Mouse (Mus musculus): ENCODE results near the gene Shq1. TPM values are rescaled to one million over a fixed set of nuclear protein-coding genes. Genes with fewer than 3 reads are reported as not detected.

Gene Shq1
- total RNA-seq (2021) = 1 to 10 TPM; 7.3 to 7.7 TPM
- long read RNA-seq, partial matches to known transcripts = 1 of 10 reads
- long read RNA-seq, other reads (novel, unspliced or antisense) = 4 of 10 reads

DNA sequence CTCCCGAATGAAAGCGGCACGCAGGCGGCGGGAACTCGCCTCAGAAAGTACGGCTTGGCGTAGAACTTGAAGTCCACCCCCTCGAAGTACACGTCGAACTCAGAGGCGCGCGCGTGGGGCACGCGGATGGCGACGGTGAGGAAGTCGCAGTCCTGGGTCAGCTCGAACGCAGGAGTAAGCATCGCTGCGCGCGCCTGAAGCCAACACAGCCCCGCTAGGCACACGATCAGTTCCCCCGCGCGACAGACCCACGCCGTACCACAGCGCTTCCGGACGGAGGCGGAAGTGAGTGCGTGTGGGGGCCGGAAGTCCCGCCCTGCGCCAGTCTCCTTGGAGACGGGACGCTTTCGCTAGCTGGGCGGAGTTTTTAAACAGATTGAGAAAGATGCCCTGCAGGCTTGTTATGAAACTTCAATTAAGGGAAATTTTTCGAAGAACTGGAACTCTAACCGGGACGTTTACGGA, at the start of gene Shq1:
Gene Shq1, minus strand, starts transcription at position 278 of the 465 bp plus-strand sequence.
- peak; percentile 86 to 88 for DNase-seq (ENCODE audit: low spot score in 2 of 2)

DNA sequence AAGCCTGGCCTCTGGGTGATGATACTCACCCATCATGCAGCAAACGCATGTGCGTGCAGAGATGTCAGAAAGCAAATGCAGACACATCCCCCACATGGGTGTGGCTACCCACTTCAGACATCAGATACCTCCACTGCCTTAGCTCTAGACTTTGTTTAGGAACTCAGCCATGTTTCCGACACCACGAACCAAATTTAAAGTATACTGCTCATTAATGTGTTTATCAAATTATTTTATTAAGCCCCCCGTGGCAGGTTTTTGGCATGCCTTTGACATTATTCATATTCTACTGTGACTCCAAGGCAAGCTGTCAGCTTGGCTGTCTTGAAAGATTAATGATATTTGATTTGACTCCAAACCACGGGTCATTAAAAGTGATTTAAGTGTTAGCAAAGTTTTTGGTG, 49.1 kb upstream of the Shq1 start:
- no peak for DNase-seq (ENCODE audit: low spot score in 2 of 2)

DNA sequence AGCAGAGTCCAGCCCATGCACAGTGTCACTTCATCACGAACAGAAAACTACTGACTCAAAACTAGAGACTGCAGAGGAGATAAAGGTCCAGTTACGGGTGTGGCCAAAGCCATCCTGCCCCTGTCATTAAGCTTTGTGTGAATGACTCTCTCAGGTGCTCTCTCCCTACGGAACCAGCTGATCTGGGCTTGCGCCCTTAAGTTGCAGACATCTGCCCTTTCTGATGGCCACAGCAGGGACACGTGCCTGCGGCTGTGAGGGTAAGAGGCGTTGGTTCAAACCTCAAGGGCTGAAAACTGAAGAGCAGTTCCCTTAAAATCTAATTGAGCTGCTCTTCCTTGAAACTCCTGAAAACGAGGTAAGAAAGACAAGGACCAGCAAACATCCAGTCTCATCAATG, 45.9 kb upstream of the Shq1 start:
- no peak for DNase-seq (ENCODE audit: low spot score in 2 of 2)

DNA sequence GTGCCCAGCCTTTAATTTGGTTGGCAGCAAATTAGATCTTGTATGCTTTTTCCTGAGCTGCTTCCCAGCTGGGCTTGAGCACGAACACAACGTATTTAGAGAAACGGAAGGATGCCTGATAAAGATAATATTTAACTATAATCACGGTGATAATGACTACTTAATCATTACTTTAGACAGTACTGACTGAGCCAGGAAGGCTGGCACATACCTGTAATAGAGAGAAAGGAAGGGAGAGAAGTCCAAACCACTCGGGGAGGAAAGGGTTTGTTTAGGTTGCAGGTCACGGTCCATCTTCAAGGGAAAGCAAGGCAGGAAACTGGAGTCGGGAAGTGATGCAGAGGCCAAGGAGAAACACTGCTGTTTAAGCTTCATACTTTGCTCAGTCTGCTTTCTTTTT, 45.2 kb upstream of the Shq1 start:
- no peak for DNase-seq (ENCODE audit: low spot score in 2 of 2)

DNA sequence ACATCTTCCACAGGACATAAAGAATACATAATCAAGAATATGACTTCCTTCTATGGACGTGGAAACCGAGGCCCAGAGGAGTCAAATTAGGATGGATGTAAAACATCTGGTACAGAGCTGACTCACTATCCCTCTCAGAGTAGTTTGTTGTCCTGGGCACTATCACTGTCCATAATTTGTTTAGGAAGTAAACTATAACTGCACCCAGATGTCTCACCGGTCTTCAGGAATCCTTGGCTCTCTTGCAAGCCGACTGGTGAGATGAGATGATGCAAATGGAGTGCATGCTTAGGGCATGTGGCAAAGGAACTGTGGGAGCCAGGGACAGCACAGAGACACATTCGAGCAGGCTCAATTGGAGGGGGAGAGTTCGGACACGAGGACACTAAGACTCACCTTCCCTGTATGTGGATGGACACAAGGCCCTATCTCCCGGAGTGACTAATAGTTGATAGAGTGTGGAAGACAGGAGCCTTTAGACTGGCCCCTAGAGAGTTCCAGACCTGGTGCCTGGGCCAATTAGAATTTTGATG, 44.4 kb upstream of the Shq1 start:
- no peak for DNase-seq (ENCODE audit: low spot score in 2 of 2)

DNA sequence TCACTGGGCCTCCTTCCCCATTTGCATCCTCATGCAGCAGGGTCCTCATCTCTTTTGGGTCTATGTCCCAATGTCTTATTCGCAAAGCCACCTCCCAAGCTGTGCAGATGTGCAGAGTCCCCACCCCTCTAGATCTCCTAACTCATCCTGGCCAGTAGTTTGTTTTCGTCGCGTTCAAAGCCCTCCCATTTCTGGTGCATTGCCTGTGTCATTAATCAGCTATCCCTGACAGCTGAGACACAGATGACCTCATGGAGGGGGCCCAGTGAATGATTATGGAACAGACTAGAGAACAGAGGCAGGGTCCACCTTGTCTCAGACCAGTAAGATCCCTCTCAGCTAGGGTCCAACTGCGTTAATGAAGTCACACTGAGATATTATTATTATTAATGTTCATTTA, 39.9 kb upstream of the Shq1 start:
- DNase-seq (ENCODE audit: low spot score in 2 of 2) = no peak

DNA sequence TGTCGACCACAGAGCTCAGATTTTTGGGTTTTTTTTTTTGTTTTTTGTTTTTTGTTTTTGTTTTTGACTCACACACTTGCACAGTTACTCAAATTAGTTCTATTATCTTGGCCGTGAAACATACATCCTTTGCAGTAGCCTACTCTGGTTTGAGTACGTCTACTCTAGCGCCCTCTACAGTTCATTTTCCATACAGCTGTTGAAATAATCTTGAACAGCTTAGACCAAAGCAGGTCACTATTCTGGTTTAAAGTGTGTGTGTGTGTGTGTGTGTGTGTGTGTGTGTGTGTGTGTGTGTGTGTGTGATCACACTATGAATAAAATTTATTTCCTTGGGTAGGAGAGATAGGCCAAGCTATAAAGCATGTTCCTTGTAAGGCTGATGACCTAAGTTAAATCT, 39.2 kb upstream of the Shq1 start:
- no peak for DNase-seq (ENCODE audit: low spot score in 2 of 2)

DNA sequence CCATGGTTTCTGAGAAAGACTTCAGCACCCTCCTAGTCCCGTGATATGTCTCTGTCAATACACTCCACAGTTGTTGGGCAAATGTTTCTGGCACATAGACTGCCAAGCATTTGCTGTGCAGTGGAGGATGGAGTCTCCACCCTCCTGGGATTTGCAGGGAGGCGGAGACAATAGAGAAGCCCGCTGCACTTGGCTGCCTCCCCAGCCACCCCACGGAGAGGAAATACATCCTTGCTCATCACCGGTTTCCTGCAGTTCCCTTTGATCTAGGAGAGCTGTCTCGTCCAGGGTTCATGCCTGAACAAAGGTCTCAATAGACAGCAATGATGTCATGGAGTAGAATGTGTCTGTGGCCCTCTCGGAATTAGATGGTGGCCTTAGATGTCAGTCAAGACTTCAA, 38.5 kb upstream of the Shq1 start:
- DNase-seq (ENCODE audit: low spot score in 2 of 2) = no peak

DNA sequence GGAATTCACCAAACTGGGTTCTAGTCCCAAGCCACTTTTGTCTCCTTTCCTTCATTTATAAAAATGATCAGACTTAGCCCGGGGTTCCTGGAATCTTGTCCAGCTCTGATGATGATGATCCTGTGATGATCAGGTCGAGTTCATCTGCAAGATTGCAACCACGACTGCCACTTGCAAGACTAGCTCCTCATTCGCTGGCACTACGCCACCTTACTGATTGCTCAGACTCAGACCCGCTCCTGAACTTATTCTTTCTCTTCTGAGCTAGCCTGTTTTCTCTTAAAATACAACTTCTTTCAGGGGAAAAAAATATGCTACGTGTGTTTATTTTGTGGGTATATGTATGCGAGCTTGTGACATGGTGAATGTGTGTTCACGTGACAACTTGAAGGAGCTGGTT, 38.0 kb upstream of the Shq1 start:
- no peak for DNase-seq (ENCODE audit: low spot score in 2 of 2)

DNA sequence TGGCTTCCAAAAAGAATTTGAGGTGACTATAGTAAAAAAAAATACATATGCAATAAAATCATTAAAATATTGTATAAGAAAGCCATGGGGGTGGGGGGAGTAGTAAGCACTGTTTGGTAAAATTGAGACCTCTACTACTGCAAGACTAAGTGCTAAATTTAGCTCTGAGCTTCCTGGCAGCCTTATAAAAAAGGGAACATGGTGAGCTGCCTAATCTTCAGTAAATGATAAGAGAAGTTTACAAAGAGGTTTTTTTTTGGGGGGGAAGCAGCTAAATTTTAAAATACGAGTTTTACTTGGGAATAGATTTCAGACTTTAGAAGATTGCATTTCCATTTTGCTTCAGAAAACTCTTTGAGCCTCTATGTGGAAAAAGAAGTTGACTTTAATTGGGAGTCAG, 37.3 kb upstream of the Shq1 start:
- no peak for DNase-seq (ENCODE audit: low spot score in 2 of 2)

DNA sequence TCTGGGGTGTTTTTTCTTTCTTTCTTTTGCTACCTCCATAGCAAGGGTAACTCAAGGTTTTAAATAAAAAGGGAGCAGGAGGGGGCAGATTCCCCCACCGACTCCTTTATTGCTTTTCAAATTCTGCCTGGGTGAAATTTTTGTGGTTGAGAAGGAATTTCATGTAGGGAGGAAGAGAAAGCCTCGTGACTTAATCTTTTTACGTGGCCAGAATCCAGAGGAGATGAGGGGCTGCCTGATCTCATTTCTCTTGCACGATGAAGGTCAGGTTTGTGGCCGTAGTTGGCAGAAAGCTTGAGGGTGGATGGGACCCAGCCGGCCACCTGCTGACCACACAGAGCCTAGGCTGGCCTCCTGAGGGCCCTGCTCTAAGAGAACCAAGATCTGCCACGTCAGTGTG, 36.6 kb upstream of the Shq1 start:
- no peak for DNase-seq (ENCODE audit: low spot score in 2 of 2)

DNA sequence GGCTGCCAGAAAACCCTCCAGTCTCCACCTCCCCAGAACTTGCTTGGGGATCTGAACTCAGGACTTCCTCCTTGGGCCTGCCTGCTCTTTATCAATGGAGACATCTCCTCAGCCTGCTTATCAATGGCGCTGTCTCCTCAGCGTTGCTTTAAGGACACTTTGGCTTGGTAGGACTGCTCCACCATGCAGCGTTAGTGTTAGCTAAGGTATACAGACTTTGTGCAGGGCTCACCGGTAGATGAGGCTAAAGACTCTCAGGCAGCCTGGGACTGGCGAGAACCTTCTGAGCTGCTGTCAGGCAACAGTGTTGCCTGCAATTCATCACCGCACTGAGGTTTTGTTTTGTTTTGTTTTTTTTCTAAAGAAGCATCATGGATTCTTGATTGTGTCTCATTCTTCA, 35.9 kb upstream of the Shq1 start:
- no peak for DNase-seq (ENCODE audit: low spot score in 2 of 2)

DNA sequence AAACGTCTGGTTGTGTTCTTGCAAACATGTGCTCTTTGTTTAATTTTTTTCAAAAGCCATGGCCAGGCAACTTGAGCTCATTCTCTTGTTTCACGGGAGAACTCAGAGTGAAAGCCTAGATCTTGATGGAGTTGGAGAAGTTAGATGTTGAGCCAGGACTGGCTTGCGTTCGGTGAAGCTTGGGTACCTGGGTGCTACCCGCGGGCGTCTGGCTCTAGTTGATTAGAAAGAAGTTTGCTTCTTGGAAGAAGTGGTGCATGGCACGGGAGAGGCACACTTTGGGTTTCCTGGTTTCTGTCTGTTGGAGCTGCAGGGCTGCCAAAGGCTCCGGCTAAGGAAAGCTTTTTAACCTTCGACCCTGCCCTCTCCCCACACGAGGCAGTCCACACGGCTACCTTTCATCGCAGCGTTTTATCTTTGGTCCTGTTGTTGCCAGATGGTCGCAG, 34.4 kb upstream of the Shq1 start:
- no peak for DNase-seq (ENCODE audit: low spot score in 2 of 2)

DNA sequence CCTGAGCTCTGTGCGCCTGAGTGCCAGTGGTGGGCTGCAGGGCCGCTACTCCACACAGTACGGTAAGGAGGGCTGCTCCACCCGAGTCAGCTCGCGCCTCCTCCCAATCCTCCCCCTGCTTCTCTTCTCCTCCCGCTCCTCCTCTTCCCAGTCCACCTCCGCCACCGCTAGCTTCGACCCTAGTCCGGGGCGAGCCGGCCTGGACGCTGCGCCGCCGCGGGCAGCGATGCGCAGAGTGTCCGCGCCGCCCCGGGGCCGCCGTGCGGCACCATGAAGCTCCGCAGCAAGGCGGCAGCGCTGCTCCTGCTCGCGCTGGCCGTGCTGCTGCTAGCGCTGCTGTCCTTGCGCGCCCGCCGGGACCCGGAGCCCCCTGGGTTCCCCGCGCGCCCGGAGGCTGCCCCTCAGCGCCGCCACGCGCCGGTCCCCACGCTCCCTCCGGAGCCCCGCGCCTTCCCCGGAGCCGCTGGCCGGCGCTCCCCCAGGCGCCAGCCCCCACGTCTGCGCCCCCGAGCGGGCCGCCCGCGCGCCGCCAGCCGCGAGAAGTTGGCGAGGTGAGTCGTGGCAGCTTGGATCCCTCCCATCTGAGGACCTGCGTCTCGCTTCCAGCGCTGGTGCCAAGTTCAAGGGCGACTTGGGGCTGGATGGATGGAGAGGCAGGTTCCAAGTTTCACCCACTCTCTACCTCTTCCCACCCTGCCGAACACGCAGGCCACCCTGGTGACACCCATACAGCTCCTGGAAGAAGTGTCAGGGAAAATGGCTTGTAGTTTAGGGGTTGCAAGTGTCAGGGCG, 33.8 kb upstream of the Shq1 start, which contains the start of gene Gxylt2:
Gene Gxylt2, plus strand, starts transcription at position 161 of the 792 bp plus-strand sequence.
- peak; percentile 36 to 60 for DNase-seq (ENCODE audit: low spot score in 2 of 2)

DNA sequence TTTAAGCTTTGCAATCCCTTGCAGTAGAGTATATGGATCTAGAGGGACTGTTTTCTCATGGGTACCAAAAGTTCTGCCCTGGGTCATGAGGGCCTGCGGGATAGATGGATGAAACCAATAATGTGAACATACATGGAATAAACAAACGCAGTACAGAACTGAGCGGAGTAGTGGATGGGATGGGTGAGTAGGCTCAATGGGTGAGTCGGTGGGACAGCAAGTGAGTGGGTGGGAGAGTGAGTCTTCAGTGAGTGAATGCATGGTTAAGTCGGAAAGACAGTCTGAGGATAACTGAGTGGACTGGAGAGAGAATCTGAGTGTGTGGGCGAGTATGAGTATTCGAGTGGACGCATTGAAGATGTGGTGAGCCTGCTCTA, 33.2 kb upstream of the Shq1 start:
- no peak for DNase-seq (ENCODE audit: low spot score in 2 of 2)

DNA sequence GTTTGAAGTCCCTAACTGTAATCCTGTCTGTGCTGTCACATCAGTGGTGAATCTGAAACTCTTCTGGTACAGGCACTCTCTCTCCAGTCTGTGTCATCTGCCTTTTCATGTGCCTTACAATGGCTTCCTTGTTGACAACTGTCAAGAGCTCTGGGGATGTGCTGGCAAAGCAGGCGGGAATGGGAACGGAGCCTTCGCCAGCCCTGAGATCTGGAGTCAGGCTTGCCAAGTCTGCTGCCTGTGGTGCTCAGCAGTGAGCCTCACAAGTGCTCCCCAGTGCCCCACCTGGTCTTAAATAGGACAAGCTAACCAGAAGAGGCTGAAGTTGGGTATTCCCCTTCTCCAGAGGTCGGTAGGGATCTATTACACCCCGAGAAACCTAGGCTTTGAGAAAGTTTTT, 29.8 kb upstream of the Shq1 start:
- DNase-seq (ENCODE audit: low spot score in 2 of 2) = peak in 1 of 2 experiments; percentile 27

DNA sequence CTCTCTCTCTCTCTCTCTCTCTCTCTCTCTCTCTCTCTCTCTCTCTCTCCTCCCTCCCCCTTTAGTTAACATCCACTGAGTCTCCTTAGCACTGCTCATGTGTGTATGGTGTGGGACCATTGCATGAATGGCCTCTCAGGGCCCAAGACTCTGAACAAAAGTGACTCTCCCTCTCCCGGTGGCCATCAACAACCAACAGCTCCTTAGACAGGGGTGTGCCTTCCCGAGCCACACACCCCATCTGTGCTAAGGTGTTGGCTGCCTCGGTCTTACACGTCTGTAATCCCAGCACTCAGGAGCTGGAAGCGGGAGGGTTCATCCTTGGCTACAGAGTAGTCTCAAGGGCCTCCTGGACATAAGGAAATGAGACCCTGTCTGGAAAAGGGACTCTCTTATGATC, 29.0 kb upstream of the Shq1 start:
- no peak for DNase-seq (ENCODE audit: low spot score in 2 of 2)

DNA sequence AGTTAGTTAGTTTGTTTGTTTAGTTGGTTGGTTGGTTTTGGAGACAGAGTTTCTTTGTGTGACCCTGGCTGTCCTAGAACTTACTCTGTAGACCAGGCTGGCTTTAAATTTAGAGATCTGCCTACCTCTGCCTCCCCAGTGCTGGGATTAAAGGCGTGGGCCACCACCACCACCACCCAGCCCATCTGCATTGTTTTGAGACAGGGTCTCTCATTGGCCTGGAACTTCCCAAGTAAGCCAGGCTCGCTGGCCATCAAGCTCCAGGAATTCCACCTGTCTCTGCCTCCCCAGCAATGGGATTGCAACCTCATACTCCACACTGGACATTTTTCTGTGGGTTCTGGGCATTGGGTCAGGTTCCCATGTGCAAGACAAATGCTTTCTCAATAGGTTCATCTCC, 15.4 kb upstream of the Shq1 start:
- no peak for DNase-seq (ENCODE audit: low spot score in 2 of 2)

DNA sequence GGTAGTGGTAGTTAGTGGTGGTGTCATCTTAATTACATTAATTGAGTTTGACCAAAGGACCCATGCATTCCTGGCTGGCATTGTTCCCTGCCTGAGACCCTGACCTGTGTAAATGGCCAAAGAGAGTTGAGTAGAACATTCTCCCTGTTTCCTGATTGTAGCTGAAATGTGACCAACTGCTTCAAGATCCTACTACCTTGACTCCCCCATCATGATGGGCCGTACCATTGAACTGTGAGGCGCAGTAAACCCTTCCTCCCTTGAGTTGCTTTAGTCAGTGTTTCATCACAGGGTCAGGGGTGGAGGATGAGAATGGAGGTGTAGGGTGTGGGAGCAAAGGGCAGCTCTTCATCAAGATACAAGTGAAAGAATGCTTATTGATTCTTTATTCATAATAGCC, 7.7 kb upstream of the Shq1 start:
- no peak for DNase-seq (ENCODE audit: low spot score in 2 of 2)

DNA sequence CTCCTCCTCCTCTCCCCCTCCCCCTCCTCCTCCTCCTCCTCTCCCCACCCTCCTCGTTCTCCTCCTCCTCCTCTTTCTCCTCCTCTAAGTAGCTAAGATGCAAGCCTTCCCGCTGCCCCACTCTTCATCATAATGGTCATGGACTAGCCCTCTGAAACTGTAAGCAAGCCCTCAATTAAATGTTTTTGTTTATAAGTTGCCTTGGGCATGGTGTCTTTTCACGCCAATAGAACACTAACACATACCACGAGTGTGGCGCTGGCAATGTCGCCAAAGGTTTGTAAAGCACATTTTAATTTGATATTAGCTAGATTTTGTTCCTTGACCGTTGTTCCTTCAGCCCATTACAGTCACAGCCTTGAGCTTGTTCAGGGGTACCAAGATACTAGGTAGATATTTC, 5.5 kb upstream of the Shq1 start:
- no peak for DNase-seq (ENCODE audit: low spot score in 2 of 2)

DNA sequence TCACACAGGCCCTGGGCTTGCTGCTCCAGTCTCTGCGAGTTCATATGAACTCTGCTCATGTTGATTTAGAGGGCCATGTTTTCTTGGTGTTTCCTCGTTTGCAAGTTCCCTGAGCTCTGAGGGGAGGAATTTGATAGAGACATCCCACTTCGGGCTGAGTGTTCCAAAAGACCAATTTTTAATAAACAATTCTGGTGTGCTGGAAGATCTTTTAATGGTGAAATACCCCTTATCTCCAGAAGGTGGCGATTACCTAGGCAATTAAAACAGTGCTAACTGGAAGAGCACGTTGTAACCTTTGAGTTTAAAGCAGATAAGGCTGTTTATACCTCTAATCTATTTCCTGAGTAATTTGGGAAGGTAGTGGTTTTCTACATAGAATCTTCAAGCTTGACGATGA, 4.0 kb upstream of the Shq1 start:
- no peak for DNase-seq (ENCODE audit: low spot score in 2 of 2)

DNA sequence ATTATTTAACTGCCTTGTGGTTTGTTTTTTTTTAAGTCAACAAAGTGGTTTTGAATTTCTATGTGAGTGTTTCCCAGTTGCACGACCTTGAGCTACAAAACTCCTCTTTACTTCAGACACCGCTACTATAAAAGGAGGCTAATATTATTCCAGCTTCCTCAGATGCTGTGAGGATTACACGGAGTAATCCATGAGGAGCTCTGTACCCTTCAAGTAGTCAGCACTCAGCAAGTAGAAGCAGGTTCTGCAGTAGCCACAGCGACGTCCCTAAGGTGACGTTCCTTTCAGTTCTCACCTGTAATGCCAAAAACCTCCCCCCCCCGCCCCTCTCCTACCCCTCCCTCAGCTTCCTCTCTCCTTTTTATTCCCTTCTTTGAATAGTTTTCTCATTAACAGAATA, 444 bp upstream of the Shq1 start:
- no peak for DNase-seq (ENCODE audit: low spot score in 2 of 2)

DNA sequence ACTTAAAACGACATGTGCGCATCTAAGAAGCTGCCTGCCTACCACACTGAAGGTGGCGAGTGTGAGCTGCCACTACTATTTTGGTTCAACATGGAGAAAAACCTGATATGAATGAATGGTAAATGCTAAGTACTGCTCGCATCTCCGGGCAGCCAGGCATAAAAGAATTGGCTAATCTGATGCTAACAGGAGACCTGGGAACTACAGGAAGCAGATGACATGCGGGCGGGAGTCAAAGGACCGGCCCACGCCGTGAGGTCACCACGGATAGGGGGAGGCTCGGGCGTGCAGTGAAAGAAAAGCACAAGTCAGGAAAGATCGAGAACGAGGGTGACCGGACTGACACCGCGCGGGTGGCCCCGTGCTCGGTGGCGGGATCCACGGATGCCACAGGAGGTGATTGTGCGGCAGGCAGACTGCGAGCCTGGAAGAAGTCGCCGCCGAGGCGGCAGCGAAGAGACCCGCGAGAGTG, 551 bp downstream of the Shq1 start:
- peak; percentile 28 to 44 for DNase-seq (ENCODE audit: low spot score in 2 of 2)
